Mouse (Mus musculus): ENCODE data around the gene Gfod2. TPM values are rescaled to one million over a fixed set of nuclear protein-coding genes. Genes with fewer than 3 reads are reported as not detected.
A peak's percentile ranks its signal among the peaks of the same experiment; 100 is the strongest.

Gene Gfod2
- total RNA-seq, 4 experiments from 2014 or later = 17.8 to 21.3 (median 19.8) TPM

DNA sequence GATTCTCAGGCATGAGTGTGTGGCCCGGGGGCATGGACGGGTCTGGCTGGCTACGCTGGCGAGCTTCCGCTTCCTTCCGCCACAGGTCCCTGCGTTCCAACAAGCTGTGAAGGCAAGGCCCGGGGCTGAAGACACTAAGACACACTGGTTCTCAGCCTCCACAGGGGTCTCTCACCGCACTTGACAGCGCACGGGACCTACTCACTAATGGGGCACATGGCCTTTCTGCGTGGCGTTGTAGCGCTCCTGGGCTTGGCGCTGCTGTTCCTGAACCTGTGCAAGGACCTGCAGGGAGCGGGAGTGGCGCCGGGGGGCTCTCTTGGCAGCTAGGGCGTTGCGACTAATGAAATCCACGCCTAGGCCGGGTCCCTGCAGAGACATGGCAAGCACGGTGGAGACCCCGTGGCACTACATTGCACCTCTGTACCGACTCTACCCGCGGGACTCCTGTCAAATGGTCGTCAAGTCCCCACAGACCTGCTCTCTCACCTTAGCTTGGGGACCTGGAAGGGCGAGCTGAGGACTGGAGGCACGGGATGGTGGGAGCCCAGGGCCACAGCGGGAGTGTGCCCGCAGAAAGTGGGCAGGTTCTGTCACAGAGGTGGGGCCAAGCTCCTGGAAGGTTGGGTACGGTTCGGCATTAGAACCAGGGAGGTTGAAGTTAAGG, 54.2 kb downstream of the Gfod2 start:
- DNase-seq (ENCODE audit: low spot score in 2 of 2) = no peak

DNA sequence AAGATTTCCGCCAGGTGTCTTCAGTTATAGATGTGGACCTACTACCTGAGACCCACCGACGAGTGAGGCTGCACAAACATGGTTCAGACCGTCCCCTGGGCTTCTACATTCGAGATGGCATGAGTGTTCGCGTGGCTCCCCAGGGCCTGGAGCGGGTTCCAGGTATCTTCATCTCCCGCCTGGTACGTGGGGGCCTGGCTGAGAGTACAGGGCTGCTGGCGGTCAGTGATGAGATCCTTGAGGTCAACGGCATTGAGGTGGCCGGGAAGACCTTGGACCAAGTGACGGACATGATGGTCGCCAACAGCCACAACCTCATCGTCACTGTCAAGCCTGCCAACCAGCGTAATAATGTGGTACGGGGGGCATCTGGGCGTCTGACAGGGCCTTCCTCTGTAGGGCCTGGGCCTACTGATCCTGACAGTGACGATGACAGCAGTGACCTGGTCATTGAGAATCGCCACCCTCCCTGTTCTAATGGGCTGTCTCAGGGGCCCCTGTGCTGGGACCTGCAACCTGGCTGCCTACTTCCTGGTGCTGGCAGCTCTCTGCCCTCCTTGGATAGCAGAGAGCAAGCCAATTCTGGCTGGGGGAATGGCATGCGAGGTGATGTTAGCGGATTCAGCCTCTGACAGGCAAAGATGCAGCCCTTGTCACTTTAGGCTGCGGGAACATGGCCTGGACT, 55.6 kb downstream of the Gfod2 start:
- DNase-seq (ENCODE audit: low spot score in 2 of 2) = no peak

DNA sequence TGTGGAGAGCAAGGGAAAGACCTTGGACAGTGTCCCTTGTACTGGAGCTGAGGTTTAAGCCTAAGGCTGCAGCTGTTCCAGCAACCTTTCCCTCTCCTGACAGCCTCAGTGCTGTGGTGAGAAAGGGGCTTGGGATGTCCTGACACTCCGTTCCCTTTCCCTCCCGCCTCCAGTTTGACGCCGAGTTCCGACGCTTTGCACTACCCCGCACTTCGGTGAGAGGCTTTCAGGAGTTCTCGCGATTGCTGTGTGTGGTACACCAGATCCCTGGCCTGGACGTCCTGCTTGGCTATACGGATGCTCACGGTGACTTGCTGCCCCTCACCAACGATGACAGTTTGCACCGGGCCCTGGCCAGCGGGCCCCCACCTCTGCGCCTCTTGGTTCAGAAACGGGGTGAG, 56.5 kb downstream of the Gfod2 start:
- DNase-seq (ENCODE audit: low spot score in 2 of 2) = peak in 1 of 2 experiments; percentile 33

DNA sequence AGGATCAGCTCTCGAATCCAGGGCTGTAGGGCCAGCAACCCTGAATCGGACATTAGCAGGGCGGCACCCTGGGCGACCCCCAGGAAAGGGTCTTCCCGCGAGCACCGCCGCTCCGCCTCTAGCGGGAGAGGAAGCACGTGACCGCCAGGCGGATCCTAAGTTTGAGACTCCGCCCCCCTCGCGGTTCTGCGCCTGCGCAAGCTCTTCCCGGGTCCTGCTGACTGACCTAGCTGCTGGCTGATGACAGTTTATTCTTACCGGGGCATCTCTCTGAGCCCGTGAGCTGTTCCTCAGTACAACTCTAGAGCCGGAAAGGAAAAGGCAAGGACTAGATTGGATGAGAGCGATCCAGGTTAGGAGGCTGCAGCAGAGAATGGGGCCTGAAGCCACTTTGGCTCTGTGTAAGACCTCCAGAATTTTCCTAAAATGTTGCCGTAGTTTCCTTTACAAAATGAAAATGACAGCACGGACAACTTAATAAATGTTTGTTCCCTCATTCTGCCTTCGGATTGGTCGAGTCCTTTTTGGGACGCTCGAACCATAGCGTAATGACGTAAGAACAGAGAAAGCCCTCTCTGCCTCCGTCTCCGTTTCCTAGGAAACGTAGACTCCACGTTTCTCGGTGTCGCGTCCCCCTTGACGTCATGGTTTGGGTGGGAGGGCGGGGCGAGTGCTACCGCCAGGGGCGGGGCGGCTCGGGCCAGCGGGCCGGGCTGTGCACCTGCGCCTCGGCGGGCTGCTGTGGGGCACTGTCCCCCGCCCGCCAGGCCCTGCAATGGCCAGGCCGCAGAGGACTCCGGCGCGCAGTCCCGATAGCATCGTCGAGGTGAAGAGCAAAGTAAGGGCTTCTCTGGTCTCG, 57.3 kb downstream of the Gfod2 start, which contains the start of the genes Acd and Pard6a:
Gene Acd (minus strand): TSS at position 137 of the 859 bp plus-strand sequence.
Gene Pard6a (plus strand): TSS at position 183 of the 859 bp plus-strand sequence.
- peak; percentile 90 to 96 for DNase-seq (ENCODE audit: low spot score in 2 of 2)

DNA sequence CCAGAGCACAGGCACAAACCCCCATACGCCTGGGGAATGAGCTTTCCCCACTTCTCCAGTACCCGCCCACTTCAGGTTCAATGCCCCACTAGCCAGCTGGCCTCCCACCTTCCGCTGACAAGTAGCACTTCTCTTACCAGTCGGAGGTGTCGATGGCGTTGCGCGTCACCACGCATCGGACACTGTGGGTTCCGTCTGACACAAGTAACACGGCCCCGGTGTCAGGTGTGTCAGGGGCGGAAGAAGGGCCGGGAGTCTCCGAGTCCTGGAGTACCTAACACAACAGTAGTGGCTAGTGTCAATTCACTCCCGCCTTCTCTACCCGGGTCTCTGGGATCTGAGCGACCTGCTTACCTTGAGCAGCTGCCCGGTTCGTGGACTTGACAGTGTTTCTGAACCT, 57.9 kb downstream of the Gfod2 start:
- DNase-seq (ENCODE audit: low spot score in 2 of 2) = peak; percentile 49 to 66

DNA sequence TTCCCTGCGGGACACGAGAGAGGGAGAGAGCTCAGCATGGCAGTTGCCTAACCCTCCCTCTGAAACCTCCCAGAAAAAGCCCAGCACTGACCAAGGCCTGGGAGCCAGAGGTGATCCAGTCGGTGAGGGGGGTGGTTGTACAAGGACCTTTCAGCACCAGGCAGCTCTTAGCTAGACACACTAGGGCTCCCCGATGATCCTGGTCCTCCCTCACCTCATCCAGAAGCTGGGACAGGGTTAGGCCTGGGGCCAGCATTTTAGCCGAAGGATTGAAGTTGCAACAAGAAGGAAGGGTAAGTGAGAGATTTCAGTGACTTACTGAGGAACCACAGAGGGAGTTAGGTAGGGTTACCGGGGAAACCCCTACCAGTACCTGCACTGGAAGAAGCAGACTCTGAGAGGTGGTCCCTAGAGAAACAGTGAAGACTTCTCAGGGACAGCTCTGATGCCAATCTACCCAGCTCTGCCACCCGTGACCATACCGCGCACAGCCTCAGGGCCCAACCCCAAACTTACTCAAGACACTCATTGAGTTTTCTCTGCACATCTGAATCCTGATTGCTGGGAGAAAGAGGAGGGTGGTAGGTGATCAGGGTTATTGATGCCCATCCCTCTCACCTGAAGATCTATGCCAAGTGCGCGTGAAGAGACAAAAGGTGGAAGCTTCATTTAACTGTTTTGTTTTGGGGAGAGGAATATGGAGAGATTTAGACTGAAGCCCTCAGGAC, 58.8 kb downstream of the Gfod2 start:
- no peak for DNase-seq (ENCODE audit: low spot score in 2 of 2)

DNA sequence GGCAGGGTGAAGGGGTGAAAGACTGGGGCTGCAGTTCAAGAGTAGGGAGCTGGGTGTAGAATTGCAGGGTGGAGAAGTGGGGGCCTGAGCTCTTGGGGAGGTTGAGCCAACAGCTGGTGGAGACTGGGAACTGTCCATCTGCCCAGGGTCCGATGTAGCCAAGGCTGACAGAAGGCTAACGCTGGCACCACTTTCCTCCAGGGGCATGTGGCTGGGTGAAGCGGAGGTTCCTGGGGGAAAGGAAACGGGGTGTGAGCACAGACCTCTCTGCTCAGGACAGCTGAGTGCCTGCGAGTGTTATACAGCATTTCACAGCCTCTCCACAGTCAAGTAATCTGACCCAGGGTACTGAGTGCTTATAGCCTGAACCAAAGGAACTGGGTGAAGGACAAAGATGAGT, 59.7 kb downstream of the Gfod2 start:
- DNase-seq (ENCODE audit: low spot score in 2 of 2) = no peak

DNA sequence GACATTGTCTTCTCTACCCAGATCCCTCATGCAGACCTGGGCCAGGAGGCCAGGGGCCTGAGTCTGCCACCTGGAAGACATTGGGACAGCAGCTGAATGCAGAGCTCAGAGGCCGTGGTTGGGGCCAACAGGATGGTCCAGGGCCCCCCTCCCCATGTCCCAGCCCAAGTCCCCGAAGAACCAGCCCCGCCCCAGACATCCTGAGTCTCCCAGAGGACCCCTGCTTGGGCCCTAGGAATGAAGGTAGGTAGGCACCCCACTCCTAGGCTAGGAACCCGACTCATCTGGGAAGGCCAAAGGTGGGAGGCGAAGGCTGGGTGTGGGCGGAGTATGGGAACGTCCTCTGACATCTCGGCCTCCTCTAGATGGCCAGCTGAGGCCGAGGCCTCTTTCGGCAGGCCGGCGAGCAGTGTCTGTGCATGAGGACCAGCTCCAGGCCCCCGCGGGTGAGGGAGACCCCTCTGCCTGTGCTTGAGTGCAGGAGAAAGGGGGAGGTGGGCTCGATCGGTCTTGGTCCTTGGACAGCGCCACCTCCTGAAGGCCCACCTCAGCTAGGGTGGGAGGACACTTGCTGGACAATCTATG, 61.2 kb downstream of the Gfod2 start:
- no peak for DNase-seq (ENCODE audit: low spot score in 2 of 2)

DNA sequence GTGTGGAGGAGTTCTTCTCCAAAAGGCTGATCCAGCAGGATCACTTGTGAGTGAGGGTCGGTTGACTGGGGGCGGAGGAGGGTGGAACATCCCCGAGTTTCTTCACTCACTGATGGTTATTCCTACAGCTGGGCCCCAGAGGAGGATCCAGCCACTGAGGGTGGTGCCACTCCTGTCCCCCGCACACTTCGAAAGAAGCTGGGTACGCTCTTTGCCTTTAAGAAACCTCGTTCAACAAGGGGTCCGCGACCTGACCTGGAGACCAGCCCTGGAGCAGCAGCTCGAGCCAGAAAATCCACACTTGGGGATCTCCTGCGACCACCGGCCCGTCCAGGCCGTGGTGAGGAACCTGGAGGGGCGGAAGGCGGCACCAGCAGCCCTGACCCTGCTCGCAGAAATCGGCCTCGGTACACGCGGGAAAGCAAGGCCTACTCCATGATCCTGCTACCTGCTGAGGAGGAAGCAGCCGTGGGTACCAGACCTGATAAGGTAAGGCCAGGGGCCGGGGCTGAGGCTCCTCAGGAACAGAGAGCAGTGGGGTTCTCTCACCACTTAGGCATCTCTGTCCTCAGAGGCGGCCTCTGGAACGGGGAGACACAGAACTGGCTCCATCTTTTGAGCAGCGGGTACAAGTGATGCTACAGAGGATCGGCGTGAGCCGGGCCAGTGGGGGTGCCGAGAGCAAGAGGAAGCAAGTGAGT, 63.2 kb downstream of the Gfod2 start:
- no peak for DNase-seq (ENCODE audit: low spot score in 2 of 2)

DNA sequence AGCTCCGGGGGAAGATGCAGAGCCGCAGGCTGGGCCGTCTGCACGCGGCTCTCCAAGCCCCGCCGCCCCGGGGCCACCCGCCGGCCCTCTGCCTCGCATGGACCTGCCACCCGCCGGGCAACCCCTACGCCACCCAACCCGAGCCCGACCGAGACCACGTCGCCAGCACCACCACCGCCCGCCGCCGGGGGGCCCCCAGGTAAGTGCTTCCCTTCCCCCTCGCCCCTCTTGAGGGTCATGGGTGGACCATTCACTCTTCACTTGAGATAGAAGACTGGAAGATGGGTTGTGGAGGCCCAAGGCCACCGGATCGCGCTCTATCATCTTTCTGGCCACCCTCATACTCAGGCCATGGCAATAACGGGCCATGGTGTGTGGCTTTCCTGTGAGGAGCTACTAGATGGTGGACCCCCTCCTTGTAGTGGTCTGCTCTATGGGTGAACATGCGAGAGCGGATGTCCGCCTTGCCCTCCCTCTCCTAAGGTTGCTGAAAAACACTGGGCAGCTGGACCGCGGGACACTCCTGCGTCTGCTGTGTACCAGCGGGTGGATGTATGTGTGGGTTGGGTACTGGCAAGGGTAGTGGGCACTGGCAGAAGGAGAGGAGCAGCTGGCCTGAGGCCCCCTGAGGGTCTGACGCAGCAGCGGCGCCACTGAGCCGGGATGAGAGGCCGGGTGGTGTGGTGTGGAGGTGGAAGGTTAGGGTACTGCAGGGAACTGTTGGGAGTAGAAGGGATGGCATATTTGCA, 64.2 kb downstream of the Gfod2 start:
- peak in 1 of 2 experiments; percentile 46 for DNase-seq (ENCODE audit: low spot score in 2 of 2)

DNA sequence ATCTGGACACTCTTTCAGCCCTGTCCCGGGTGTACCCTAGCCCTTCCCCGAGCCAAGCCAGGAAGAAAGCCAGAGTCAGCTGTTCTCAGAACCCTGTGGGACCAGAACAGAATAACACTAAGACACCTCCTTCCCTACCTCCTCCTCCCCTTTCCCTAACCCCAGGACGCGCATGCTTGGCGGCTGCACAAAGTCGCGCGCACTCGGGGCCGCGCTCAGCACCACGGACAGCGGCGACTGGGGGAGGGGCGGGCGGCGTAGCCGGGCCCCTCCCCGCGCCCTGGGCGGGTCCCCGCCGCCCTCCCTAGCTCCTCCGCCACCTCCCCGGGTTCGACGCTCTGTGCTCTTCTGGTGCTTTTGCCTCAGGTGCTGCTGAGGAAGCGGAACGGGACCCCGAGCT, 64.8 kb downstream of the Gfod2 start:
- DNase-seq (ENCODE audit: low spot score in 2 of 2) = peak; percentile 57 to 74

DNA sequence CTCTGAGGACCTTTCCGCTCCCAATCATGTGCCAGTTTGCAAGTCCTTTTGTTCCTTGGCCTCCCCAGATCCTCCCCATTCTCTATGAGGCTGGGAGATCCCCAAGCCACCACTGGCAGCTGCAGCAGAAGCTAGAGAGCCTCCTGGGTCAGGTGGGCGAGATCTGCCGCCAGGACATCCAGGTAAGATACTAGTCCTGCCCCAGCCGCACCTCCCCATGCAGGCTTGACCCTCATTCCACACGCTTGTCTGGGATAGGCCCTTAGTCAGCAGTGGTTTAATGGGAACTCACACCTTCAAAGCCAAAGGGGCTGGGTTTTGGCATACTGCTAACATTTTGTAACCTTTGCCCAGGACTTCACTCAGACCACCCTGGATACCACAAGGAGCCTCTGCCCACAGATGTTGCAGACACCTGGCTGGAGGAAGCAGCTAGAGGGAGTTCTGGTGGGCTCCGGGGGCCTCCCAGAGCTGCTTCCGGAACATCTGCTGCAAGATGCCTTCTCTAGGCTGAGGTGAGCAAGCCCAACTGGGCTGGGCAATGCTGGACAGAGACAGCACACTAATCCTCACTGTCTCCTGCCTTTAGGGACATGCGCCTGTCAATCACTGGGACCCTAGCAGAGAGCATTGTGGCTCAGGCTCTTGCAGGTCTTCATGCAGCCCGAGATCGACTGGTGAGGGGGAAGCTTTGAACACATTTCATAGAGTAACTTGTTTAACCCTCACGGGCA, 65.8 kb downstream of the Gfod2 start:
- no peak for DNase-seq (ENCODE audit: low spot score in 2 of 2)

DNA sequence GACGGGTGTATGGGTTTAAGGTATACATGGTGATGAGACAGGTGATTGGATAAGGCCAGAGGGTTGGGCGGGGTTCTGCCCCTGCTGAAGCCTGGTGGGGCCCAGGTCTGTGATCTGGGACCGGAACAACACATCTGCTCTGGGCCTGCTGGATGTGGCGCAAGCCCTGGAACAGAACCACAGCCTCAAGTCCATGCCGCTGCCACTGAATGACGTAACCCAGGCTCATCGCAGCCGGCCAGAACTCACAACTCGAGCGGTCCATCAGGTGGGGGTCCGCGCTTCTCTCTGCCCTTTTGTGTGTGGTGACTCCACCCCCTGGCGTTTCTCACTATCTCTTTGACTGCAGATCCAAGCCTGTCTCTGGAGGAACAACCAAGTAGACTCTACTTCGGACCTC, 67.5 kb downstream of the Gfod2 start:
- no peak for DNase-seq (ENCODE audit: low spot score in 2 of 2)

DNA sequence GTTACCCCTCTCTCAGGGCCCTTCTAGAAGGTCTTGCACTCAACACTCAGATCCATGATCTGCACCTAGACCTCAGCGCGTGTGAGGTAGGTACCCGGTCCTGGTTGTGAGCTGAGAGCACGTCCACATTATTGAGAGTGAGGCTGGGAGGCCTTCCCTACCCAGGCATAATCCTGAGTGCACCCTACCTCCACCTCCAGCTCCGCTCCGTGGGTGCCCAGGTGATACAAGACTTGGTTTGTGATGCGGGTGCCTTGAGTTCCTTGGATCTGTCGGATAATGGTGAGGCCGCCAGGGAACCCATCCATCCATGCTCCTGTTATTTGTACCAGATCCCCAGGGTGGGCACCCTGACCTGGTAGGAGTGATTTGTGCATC, 68.5 kb downstream of the Gfod2 start:
- no peak for DNase-seq (ENCODE audit: low spot score in 2 of 2)

DNA sequence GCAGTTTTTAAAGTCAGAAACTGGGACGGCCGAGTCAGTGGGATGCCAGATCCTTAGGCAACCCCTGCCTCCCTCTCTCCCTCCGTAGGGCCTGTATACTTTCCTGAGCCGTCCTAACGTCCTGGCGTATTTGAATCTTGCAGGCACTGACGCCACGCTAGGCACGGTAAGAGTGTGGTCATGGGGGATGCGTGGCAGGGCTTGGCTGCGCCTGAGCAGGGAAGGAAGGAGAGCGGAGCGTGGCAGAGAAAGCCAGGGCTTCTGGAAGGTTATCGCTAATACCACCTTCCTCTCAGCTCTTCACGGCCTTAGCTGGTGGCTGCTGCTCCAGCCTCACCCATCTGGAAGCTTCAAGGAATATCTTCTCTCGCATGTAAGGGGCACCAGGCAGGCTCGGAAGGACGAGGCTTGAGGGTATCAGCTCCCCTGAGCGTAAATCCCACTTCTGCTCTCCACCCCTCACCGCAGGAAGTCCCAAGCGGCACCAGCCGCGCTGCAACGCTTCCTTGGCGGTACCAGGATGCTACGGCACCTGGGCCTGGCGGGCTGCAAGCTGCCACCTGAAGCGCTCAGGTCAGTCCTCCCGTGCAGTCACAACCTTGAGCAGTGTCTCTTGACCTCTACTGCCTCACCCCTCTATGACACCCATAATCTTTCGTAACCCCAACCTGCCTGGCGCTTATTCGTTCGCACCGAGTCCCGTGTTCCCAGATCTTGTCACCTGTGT, 69.0 kb downstream of the Gfod2 start:
- DNase-seq (ENCODE audit: low spot score in 2 of 2) = no peak

DNA sequence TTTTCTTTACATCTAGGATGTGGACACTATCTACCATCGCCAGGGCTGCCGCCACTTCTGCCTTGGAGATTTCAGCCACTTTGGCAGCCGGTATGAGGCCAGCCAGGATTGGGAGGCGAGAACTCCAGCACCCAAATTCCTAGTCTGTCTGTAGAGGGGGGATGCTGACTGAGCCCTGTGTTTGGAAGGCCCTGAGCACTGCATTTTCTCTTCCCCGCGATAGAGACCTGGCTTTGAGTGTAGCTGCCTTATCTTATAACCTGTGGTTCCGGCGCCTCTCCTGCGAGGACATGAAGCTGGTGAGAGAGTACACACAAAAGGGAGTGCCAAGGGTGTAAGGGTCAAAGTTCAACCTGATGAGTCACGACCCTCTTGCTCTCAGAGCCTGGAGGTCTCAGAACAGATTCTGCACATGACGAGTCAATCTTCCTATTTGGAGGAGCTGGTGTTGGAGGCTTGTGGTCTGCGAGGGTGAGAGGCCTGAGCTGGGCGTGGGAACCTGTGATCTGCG, 70.2 kb downstream of the Gfod2 start:
- no peak for DNase-seq (ENCODE audit: low spot score in 2 of 2)

DNA sequence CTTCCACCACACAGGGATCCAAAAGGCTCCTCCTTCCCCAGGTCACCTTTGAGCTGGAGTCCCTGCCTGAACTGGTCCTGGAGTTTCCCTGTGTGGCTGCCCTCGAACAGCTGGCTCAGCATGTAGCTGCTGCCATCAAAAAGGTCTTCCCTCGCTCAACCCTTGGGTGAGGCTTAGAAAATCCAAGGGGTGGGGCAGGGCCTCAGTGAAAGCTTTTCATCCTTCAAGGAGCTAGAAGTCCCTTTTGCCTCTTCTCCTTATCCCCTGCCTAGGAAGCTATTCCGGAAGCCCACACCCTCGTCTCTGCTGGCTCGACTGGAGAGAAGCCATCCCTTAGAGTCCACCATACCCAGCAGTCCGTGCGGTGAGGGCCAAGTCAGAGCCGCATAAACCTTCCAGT, 71.0 kb downstream of the Gfod2 start:
- DNase-seq (ENCODE audit: low spot score in 2 of 2) = no peak

DNA sequence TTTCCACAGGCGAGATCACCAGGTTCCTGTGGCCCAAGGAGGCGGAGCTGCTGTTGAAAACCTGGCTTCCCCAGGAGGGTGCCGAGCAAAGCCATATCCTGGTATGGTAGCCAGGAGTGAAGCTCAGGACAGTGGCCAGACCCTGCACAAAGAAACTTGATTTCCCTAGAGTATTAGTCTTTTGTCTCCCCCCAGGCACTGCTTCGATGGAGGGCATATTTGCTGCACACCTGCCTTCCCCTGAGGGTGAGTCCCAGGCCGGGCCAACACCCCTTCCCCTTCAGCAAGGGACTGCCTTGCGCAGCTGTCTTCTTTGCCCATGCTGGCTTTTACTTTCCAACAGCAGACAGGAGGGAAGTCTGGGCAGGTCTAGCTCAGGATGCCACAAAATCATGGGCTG, 71.9 kb downstream of the Gfod2 start:
- DNase-seq (ENCODE audit: low spot score in 2 of 2) = no peak

All from layer of hippocampus, adult 8-10 months (tissue).